Mouse (Mus musculus) erythroid progenitor cell, adult 5-6 weeks (primary cell): ENCODE data around the gene Baz1b. TPM values are rescaled to one million over a fixed set of nuclear protein-coding genes. Genes with fewer than 3 reads are reported as not detected.

Source experiments
- ATAC-seq: replicated peaks from 2 replicates; pipeline ENCODE4 v1.8.0; 2016; ENCODE audit warnings: moderate number of reproducible peaks, mild to moderate bottlenecking, moderate TSS enrichment, inconsistent platforms; ENCODE audit not compliant: poor library complexity, low FRiP score, severe bottlenecking
- total RNA-seq, 2 experiments: library from RNA; stranded (forward) in 1 of 2; stranded (reverse) in 1 of 2; fragments of 150-400 nt in 1 of 2; fragments of 186-747, 209-891 nt in 1 of 2; gene quantifications; 2 replicates each; pipeline versions ENCODE4 v1.2.3 to v1.2.4; 2015 to 2017; ENCODE audit warnings: low replicate concordance in 2 of 2

Gene Baz1b
- total RNA-seq, 2 experiments from 2014 or later: 115 to 201 TPM

GRCm38 (mm10) chr5:135263866-135264503 lies 76.9 kb downstream of the Baz1b start:
- no peak for ATAC-seq

GRCm38 (mm10) chr5:135264548-135264947 lies 77.5 kb downstream of the Baz1b start:
- ATAC-seq: no peak

- ATAC-seq: no peak
Measured at GRCm38 (mm10) chr5:135269451-135269850, 82.4 kb downstream of the Baz1b start.

GRCm38 (mm10) chr5:135270361-135270760 lies 83.3 kb downstream of the Baz1b start:
- no peak for ATAC-seq

DNA sequence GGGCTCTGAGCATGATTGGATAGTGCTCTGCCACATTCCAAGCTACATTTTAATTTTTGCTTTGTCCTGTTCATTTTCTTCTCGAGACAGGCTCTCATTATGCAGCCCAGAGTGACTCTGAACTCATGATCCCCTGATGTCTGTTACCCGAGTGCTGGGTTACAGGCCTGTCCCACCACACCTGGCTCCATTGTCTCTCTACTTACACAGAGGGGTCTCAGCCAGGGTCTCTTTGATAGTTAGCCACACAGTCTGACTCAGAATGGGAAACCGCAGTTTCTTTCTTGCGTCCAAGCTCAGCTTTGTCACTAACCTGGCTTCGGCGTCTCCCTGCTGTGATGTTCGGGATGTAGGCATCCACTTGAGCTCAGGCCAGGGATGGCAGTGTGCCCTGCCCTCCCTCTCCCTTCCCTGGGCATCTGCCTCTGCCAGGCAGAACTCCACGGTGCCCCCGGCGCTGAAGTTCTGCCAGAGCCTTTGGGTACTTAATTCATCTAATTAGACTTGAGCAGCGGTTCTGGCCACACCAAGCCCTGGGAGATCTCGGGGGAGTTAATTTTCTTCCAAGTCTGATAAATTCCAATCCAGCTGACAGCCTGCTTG lies 84.6 kb downstream of the Baz1b start:
- no peak for ATAC-seq

DNA sequence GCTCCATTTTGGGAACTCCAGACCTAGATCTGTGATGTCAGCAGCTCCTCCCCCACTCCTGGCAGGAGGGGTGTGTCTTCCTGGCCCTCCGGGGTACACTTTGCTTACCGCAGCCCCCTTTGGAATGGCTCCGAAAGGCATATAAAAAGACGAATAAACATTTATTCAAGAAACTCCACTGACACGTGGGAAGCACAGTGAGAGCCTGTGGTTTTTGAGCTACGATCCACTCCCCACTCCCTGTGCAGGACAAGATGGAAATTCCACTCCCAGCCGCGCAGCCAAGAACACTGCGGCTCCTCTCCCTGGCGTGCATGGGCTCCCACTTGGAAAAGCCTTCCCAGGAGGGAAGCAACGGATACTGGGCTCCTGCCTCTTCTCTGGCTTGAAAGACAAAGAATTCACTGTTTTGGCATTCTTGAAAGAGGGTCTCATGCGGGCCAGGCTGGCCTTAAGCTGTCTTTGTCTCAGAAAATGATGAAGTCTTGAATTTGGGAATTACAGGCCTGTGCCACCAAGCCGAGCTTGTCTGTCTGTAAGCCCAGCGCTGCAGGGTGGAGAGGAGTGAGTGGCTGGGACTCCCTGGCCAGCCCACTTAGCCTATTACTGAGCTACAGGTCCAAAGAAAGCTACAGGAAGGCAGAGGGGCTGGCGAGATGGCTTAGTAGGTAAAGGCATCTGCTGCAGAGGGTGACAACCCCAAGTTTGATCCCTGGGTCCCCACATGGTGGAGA lies 87.8 kb downstream of the Baz1b start:
- no peak for ATAC-seq

GRCm38 (mm10) chr5:135276597-135276996 lies 89.5 kb downstream of the Baz1b start:
- no peak for ATAC-seq

- no peak for ATAC-seq
Measured at GRCm38 (mm10) chr5:135280226-135280625, 93.2 kb downstream of the Baz1b start.

DNA sequence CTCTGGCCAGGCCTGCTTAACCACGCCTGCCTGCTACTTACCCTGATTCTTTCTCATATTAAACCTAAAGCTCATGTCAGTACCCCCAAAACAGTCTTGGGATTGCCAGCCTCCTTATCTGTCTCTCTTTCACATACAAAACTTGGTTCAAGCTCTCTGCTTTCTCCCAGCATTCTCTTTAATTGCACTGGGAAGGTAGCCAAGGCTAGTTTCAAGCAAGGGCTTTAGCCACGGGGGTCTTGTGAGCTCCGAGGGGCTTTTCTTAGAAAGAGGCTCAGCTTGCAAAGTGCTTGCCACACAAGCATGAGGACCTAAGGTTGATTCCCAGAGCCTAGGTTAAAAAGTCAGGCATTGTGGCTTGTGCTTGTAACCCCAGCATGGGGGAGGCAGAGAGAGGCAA lies 98.1 kb downstream of the Baz1b start:
- no peak for ATAC-seq

- ATAC-seq: no peak
Measured at GRCm38 (mm10) chr5:135286185-135286584, 99.1 kb downstream of the Baz1b start.

DNA sequence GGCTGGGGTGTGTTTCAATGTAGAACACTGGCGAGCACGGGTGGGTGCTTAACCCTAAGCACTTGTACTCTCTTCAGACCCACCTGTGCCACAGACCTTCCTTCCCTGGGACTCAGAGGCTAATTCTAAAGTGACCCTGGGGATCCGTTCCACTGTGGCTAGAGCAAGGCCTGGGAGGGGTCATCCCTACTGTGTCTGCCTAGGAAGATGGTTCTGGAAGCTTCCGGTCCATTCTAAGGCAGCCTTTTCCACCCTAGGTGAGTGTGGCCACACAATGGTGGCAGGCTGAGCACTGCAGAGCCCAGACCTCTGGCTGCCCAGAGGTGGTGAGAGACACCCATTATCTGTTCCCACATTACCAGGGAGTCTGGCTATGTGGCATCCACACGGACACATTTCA lies 99.9 kb downstream of the Baz1b start:
- ATAC-seq: no peak

DNA sequence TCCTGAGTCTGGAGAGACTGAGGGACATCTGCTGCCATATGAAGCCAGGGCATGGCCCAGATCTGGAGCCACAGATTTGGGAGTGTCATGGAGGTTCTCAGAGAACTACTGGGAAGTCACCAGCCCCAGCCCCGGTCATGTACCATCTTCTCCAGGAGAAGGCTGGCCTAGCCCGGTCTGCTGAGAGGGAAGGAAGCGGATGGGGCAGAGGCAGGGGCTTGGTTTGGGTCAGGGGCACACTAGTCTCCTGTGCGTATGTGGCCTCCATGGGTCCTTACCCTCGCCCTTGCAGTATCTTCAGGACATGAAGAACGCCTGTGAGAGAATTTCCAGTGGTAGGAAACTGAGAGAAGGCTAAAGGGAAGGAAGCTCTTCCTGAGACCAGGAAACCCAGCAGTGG lies 103.6 kb downstream of the Baz1b start:
- no peak for ATAC-seq

DNA sequence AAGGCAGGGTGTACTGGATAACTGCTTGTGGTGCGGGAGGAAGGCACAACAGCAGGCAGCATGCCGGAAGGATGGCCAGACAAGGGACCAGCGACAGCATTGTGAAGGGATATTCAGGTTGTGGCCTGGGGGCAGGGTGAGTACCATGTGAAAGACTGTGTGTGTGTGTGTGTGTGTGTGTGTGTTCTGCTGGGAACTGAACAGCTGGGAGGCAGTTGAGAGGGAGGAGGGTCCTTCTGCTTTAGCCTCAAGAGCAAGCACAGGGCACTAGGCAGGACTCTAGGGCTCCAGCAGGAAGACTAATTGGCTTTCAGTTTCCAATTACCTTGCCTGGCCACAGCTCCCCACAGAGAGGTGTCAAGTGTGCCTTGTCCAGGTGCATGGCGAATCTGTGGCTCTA lies 104.1 kb downstream of the Baz1b start:
- no peak for ATAC-seq

DNA sequence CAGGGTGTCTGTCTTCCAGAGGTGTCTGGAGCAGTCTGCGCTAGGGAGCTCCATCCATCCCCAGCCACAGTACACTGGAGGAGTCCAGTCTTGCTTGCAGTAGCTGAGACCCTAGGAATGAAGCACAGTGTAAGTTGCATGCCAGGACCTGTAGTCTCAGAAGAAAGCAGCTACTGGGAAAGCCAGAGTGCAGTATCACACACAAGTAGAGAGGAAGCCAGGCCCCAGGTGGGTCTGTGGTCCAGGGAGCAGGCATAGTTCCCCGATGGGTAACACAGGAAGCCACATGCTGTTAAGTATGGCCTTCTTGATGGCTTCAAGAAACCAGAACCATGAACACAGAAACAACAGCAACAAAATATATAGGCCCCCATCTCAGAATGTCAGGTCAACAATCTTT lies 104.9 kb downstream of the Baz1b start:
- ATAC-seq: no peak

Other genes starting within 250 kb of the Baz1b start
- gene Cldn4, start 240.3 kb upstream of the Baz1b start, total RNA-seq (2015; ENCODE audit: low replicate concordance): 0.84 TPM in 1 of 2 replicates, not detected in the other
- gene Cldn4, start 240.3 kb upstream of the Baz1b start, total RNA-seq (2017; ENCODE audit: low replicate concordance): not detected in 2 replicates
- gene Cldn3, start 201.1 kb upstream of the Baz1b start, total RNA-seq (2015; ENCODE audit: low replicate concordance): not detected in 2 replicates
- gene Cldn3, start 201.1 kb upstream of the Baz1b start, total RNA-seq (2017; ENCODE audit: low replicate concordance): not detected in 2 replicates
- 15.9 and 29.8 TPM in 2 replicates for gene Abhd11, start 178.1 kb upstream of the Baz1b start, total RNA-seq (2015; ENCODE audit: low replicate concordance)
- gene Abhd11, start 178.1 kb upstream of the Baz1b start, total RNA-seq (2017; ENCODE audit: low replicate concordance): 3.9 and 4.3 TPM in 2 replicates
- gene Stx1a, start 163.8 kb upstream of the Baz1b start, total RNA-seq (2015; ENCODE audit: low replicate concordance): not detected in 2 replicates
- gene Stx1a, start 163.8 kb upstream of the Baz1b start, total RNA-seq (2017; ENCODE audit: low replicate concordance): not detected in 2 replicates
- 6.5 and 21.0 TPM in 2 replicates for gene Dnajc30, start 123.1 kb upstream of the Baz1b start, total RNA-seq (2015; ENCODE audit: low replicate concordance)
- gene Dnajc30, start 123.1 kb upstream of the Baz1b start, total RNA-seq (2017; ENCODE audit: low replicate concordance): 2.3 and 3.4 TPM in 2 replicates
- 25.2 and 34.8 TPM in 2 replicates for gene Bud23, start 122.3 kb upstream of the Baz1b start, total RNA-seq (2015; ENCODE audit: low replicate concordance)
- 7.6 and 13.0 TPM in 2 replicates for gene Bud23, start 122.3 kb upstream of the Baz1b start, total RNA-seq (2017; ENCODE audit: low replicate concordance)
- gene Vps37d, start 109.0 kb upstream of the Baz1b start, total RNA-seq (2015; ENCODE audit: low replicate concordance): not detected in 2 replicates
- gene Vps37d, start 109.0 kb upstream of the Baz1b start, total RNA-seq (2017; ENCODE audit: low replicate concordance): not detected in 2 replicates
- 2.1 TPM in 1 of 2 replicates, not detected in the other for gene Mlxipl, start 97.4 kb upstream of the Baz1b start, total RNA-seq (2015; ENCODE audit: low replicate concordance)
- 0.39 TPM in 1 of 2 replicates, not detected in the other for gene Mlxipl, start 97.4 kb upstream of the Baz1b start, total RNA-seq (2017; ENCODE audit: low replicate concordance)
- gene Tbl2, start 37.6 kb upstream of the Baz1b start, total RNA-seq (2015; ENCODE audit: low replicate concordance): 5.4 and 6.5 TPM in 2 replicates
- gene Tbl2, start 37.6 kb upstream of the Baz1b start, total RNA-seq (2017; ENCODE audit: low replicate concordance): 13.6 and 26.6 TPM in 2 replicates
- 24.1 and 35.6 TPM in 2 replicates for gene Bcl7b, start 19.0 kb upstream of the Baz1b start, total RNA-seq (2015; ENCODE audit: low replicate concordance)
- 13.5 and 24.4 TPM in 2 replicates for gene Bcl7b, start 19.0 kb upstream of the Baz1b start, total RNA-seq (2017; ENCODE audit: low replicate concordance)
- not detected in 2 replicates for gene Fzd9, start 64.0 kb downstream of the Baz1b start, total RNA-seq (2015; ENCODE audit: low replicate concordance)
- not detected in 2 replicates for gene Fzd9, start 64.0 kb downstream of the Baz1b start, total RNA-seq (2017; ENCODE audit: low replicate concordance)
- gene Fkbp6, start 162.8 kb downstream of the Baz1b start, total RNA-seq (2015; ENCODE audit: low replicate concordance): not detected in 2 replicates
- gene Fkbp6, start 162.8 kb downstream of the Baz1b start, total RNA-seq (2017; ENCODE audit: low replicate concordance): not detected in 2 replicates
- not detected in 2 replicates for gene Trim50, start 166.0 kb downstream of the Baz1b start, total RNA-seq (2015; ENCODE audit: low replicate concordance)
- gene Trim50, start 166.0 kb downstream of the Baz1b start, total RNA-seq (2017; ENCODE audit: low replicate concordance): not detected in 2 replicates
- gene Nsun5, start 182.7 kb downstream of the Baz1b start, total RNA-seq (2015; ENCODE audit: low replicate concordance): 2.5 and 2.9 TPM in 2 replicates
- 3.7 and 6.4 TPM in 2 replicates for gene Nsun5, start 182.7 kb downstream of the Baz1b start, total RNA-seq (2017; ENCODE audit: low replicate concordance)
- 43.2 and 48.2 TPM in 2 replicates for gene Pom121, start 207.3 kb downstream of the Baz1b start, total RNA-seq (2015; ENCODE audit: low replicate concordance)
- gene Pom121, start 207.3 kb downstream of the Baz1b start, total RNA-seq (2017; ENCODE audit: low replicate concordance): 15.7 and 25.2 TPM in 2 replicates